Mouse (Mus musculus) spleen, postnatal 14 days (tissue): ENCODE results near the gene Tagln.

Experiments used
- DNase-seq, 2 experiments: peaks; one replicate each; pipeline ENCODE4 v3.0.0; 2021 to 2022; ENCODE audit warnings: low spot score in 2 of 2

Gene Tagln

DNA sequence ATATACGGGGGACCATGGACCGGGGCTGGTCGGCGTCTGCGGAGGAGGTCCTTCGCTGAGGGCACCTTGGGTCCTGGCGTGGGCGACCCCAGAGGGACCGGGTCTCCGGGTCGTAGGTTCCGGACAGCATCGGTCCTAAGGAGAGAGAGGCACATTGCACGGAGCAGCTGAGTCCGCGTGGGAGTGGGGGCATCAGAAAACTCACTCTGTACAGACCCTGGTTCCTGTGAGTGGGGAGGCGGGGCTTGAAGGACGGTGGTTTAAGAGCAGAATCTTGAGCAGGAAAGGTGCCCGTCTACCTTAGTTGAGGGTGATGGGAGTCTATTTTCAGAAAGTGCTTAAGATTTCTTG, 28.8 kb downstream of the Tagln start:
- peak in 1 of 2 experiments; percentile 16 for DNase-seq

DNA sequence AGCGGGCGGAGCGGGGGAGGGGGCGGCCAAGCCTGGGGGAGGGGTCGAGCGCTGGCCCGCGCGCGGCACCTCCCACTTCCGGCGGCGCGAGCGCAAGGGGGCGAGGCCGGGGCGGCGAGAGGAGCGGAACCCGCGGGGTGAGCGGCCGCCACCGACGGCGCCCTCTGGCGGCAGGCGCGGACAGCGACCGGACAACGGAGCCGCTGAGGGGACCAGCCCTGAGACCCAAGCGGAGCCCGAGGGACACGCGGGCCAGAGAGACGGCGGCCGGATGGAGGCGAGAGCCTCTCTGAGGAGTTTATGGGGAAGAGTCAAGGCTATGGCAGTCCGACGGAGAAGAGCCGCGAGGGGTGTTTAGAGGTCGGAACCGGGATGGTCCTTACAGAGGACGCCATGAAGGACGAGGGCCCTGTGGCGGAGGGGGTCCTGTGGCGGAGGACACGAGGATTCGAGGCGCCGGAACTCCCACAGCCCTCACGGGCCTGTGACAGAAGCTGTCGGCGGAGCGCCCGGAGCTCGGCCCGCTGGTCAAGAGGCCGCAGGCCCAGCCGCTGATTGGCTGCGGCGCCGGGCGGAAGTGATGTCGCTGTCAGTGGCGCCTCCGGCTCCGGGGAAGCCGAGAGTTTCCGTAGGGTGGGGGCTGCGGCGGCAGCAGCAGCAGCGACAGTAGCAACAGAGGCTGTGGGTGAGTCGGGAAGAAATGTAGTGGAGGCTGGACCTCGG, 29.3 kb downstream of the Tagln start, which contains the start of the genes Pcsk7 and Rnf214:
Pcsk7 (plus strand) TSS at position 143 of the 723 bp plus-strand sequence.
Rnf214 (minus strand) TSS at position 557 of the 723 bp plus-strand sequence.
- peak; percentile 82 to 92 for DNase-seq

DNA sequence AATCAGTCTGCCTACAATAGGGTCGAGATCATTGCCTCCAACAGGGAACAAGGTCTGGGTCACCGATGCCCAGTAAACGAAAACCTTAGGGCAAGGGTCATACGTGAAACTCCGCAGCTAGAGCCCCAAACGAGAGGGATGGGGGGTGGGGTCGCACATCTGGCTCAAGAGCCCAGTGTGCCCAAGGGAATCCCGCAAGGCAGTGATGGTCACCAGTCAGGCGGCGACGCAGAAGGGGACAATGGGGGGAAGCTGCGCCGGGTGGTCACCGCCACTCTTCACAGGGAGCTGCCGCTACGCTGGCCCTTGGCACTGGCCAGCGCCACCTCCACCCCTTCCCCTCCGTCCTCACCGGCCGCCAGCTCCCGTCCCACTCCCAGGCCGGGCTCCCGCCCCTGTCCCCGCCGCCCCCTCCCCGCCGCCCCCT, 30.0 kb downstream of the Tagln start:
- peak in 1 of 2 experiments; percentile 7 for DNase-seq

DNA sequence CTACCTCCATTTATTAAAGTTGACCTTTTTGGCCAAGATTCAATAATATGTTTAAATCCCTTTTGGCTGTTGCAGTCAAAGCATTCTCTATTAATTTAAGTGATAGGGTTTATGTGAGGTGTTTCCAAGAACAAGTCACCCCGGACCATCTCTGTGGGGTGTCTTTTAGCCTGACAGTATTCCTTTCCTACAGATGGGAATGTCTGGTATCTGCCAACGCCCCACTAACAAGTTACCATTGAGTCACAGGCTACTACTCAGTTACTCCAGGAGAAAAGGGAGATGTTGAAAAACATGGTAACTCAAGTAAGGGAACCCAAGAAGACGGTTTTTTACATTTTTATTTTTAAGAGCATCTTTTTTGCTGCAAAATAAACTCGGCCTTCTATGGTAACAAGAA, 30.7 kb downstream of the Tagln start:
- DNase-seq = no peak

DNA sequence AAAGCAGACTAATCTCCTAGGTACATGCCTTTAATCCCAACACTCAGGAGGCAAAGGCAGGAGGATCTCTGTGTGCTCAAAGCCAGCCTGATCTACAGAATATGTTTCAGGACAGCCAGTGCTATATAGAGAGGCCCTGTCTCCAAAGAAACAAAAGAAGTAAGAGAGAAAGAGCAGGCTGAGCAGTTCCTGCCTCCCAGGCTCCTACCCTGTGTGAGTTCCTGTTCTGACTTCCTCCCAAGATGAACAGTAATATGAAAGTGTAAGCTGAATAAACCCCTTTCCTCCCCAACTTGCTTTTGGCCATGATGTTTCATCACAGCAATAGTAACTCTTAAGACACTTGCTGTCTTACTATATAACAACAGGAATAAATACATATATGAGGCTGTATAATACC, 42.2 kb downstream of the Tagln start:
- no peak for DNase-seq
